Mouse (Mus musculus) midbrain, embryonic 13.5 days (tissue): ENCODE results near the gene Socs7. TPM values are rescaled to one million over a fixed set of nuclear protein-coding genes. Genes with fewer than 3 reads are reported as not detected.
A peak's percentile ranks its signal among the peaks of the same experiment; 100 is the strongest.
"Not testable (repeated sequence)": the region's sequence is repeated elsewhere in the genome, so short reads cannot be mapped to it uniquely, and the experiment has no call there.

ENCODE experiments used
- ATAC-seq: fragments of 200-750 bp; cut with Nextera tagmentation; 2 replicates; pipeline ENCODE4 v1.8.0; 2017; ENCODE audit warnings: mild to moderate bottlenecking, moderate TSS enrichment, moderate library complexity
- H3K27ac ChIP-seq: fragments of 300-500 bp; sonication (generic); 2 replicates; pipeline ENCODE4 v1.5.1; 2015; ENCODE audit warnings: inconsistent platforms, mild to moderate bottlenecking, moderate library complexity
- H3K27me3 ChIP-seq: fragments of 300-500 bp; sonication (generic); 2 replicates; pipeline ENCODE4 v1.6.1; 2015; ENCODE audit warnings: mild to moderate bottlenecking, inconsistent platforms
- H3K36me3 ChIP-seq: fragments of 300-500 bp; sonication (generic); 2 replicates; pipeline ENCODE4 v1.6.1; 2015; ENCODE audit warnings: mild to moderate bottlenecking, inconsistent platforms
- H3K4me1 ChIP-seq: fragments of 300-500 bp; sonication (generic); replicated peaks from 2 replicates; pipeline ENCODE4 v1.6.1; 2015; ENCODE audit warnings: inconsistent platforms
- H3K4me2 ChIP-seq: fragments of 300-500 bp; sonication (generic); replicated peaks from 2 replicates; pipeline ENCODE4 v1.6.1; 2015; ENCODE audit warnings: moderate library complexity, mild to moderate bottlenecking, inconsistent platforms
- H3K4me3 ChIP-seq: fragments of 300-500 bp; sonication (generic); replicated peaks from 2 replicates; pipeline ENCODE4 v1.5.1; 2015; ENCODE audit warnings: mild to moderate bottlenecking, inconsistent platforms
- H3K9ac ChIP-seq: fragments of 300-500 bp; sonication (generic); replicated peaks from 2 replicates; pipeline ENCODE4 v1.6.1; 2015; ENCODE audit warnings: mild to moderate bottlenecking, inconsistent platforms
- H3K9me3 ChIP-seq: fragments of 300-500 bp; sonication (generic); 2 replicates; pipeline ENCODE4 v1.6.1; 2016; ENCODE audit warnings: mild to moderate bottlenecking, inconsistent platforms
- WGBS: fragments of 180-500 bp; shearing (Covaris S2); methylation state at CpG from one replicate; pipeline ENCODE4 v1.1.7; 2015; 5-methylcytosine and 5-hydroxymethylcytosine counted together
- polyA plus RNA-seq: library from polyadenylated mRNA; unstranded; fragments of >200 nt; fragmentation: Nextera tagmentation; extraction: Ambion mirVana; gene quantifications from 2 replicates; pipeline ENCODE4 v1.2.1, GENCODE M21; 2015

Gene Socs7
- polyA plus RNA-seq, 1 experiment from 2014 or later: 9.4 TPM

DNA sequence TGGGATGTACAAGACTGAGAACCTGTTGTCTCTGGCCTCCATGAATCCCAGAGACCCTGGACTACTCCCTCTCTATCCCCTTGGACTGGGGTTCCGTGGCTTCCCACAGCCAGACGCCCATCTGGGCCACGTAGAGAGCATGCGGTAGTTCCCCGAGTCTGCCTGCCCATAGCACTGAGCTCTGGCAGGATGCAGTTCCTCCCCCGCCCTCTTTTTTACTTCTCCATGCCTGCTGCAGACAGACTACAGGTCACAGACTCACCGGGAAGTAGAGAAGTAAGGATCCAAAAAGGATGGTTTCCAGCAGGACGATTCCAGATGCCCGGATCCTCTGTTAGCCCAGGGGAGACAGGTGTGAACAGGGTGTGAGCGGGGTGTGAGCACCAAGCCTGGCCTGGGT lies 16.9 kb upstream of the Socs7 start:
- no peak overlapping the region for H3K9ac ChIP-seq
- H3K4me3 ChIP-seq: no peak overlapping the region
- H3K36me3 ChIP-seq: no peaks in the 10 kb centered on the region
- 79% methylated on average over 10 of the region's 10 CpGs for WGBS
- H3K4me1 ChIP-seq: peaks cover 10% of the 10 kb centered on the region
- H3K4me2 ChIP-seq: no peak overlapping the region
- no peak overlapping the region for H3K27ac ChIP-seq
- H3K9me3 ChIP-seq: no peaks in the 10 kb centered on the region
- H3K27me3 ChIP-seq: peaks cover 7% of the 10 kb centered on the region; the same call in 1 of the 2 replicates
- no peak for ATAC-seq

DNA sequence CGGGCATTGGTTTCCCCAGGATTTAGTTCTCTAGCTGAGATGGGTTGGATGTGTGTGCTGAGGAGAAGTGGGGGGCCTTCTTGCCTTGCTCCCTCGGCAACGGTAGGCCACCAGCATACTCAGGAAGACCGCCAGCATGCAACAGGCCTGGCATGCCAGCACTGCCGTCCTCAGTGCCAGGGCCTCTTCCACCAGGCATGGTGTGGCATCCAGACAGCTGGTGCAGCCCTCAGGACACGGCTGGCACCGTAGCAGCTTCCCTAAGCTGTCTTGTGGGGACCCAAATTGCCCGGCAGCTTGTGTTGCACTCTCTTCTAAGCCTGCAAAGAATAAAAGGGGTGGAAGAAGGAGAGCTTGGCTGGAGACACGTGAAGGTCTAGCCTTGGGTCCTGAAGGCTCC lies 16.0 kb upstream of the Socs7 start:
- H3K4me1 ChIP-seq: peaks cover 19% of the 10 kb centered on the region
- ATAC-seq: no peak
- H3K27ac ChIP-seq: no peak overlapping the region
- 84% methylated on average over 9 of the region's 9 CpGs for WGBS
- H3K9me3 ChIP-seq: no peaks in the 10 kb centered on the region
- peaks cover 7% of the 10 kb centered on the region; the same call in 1 of the 2 replicates for H3K27me3 ChIP-seq
- H3K36me3 ChIP-seq: no peaks in the 10 kb centered on the region
- H3K4me2 ChIP-seq: no peak overlapping the region
- H3K4me3 ChIP-seq: no peak overlapping the region
- H3K9ac ChIP-seq: no peak overlapping the region

DNA sequence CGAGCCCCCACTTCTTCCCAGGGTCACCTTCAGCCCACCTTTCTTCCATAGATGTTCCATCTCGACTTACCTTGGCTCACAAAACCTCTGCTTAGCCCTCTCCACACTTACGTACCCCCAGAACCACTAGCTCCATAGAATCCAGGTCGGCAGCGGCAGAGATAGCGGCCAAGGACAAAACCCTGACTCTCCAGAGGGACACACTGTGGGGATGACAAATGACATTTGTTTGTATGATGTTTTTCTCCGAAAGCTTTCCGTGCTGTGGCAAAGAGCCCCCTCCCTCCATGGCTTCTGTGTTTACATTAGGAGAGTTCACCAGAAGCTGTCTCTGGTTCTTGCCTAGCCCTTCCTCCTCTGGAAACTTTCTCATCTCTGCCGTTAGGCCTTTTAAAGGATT lies 15.1 kb upstream of the Socs7 start:
- Histone ChIP-seq H3K9me3 (no peaks in the 10 kb centered on the region), H3K4me2 (no peak overlapping the region), H3K4me3 (no peak overlapping the region), H3K36me3 (no peaks in the 10 kb centered on the region), H3K27me3 (peaks cover 6% of the 10 kb centered on the region; the same call in 1 of the 2 replicates), H3K27ac (no peak overlapping the region), H3K4me1 (peaks cover 26% of the 10 kb centered on the region), H3K9ac (no peak overlapping the region)
- no peak for ATAC-seq
- WGBS: 88% methylated on average over 9 of the region's 9 CpGs

DNA sequence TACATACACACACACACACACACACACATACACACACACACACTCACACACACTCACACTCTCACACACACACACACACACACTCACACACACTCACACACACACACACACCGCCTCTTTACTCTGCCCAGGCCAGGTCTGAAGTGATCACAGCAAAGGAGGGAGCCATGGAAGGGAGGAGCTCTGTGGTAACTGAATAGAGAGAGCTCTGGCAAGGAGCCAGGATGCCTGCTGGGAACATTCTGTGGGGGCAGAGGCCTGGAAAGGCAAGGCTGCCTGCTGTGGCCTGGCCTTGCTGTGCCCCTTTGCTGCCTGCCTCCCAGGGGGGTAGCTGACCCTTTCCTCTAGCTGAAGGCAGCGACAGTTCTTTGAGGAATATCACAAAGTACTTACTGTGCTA lies 12.3 kb upstream of the Socs7 start:
- Histone ChIP-seq H3K27me3 (no peaks in the 10 kb centered on the region), H3K36me3 (no peaks in the 10 kb centered on the region), H3K4me3 (no peak overlapping the region), H3K4me2 (peak overlapping the region; percentile 5; the same call in 1 of the 2 replicates), H3K9ac (peak overlapping the region; percentile 20; the same call in 1 of the 2 replicates), H3K27ac (peak overlapping the region; percentile 57), H3K4me1 (peaks cover 30% of the 10 kb centered on the region), H3K9me3 (no peaks in the 10 kb centered on the region)
- ATAC-seq: peak; percentile 83
- 7% methylated on average over 2 of the region's 2 CpGs for WGBS

DNA sequence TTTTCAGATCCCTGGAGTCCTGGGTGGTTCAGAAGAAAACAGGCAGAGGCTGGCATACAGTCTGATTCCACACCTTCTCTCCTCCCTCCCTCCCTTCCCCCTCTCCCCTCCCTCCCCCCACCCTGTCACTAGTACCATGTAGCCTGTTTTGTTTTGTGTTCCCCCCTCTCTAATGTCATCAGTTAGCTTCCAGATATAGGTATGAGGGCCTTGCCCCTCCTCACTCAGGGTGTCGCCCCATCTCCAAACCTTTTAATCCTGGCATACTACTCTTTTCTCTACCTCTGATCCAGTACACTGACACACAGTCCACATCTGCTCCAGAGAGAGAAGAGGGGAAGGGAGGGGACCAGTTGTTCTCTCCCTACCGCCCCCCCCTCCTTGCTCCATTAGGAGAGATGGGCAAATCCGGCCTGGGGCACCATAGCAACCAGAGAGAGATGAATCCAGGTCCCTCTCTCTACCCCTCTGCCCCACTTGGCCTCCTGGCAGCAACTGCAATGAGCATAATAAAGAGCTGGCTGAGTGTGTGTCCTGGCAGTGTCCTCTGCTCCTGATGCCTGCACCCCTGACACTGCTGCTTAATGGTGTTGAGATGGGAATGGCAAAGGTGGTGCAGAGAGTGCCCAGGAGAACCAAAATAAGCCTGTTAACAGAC lies 10.2 kb upstream of the Socs7 start, which contains the start of gene Gpr179:
Gene Gpr179, minus strand, starts transcription at position 51 of the 658 bp plus-strand sequence.
- H3K9ac ChIP-seq: 0 out of 2 replicates have a peak within 1 kb of the TSS, but pooled peaks have one; percentile 41
- 0 out of 2 replicates have a peak, but pooled peaks have one; percentile 17 for ATAC-seq
- WGBS: 55% methylated on average over 3 of the region's 3 CpGs

DNA sequence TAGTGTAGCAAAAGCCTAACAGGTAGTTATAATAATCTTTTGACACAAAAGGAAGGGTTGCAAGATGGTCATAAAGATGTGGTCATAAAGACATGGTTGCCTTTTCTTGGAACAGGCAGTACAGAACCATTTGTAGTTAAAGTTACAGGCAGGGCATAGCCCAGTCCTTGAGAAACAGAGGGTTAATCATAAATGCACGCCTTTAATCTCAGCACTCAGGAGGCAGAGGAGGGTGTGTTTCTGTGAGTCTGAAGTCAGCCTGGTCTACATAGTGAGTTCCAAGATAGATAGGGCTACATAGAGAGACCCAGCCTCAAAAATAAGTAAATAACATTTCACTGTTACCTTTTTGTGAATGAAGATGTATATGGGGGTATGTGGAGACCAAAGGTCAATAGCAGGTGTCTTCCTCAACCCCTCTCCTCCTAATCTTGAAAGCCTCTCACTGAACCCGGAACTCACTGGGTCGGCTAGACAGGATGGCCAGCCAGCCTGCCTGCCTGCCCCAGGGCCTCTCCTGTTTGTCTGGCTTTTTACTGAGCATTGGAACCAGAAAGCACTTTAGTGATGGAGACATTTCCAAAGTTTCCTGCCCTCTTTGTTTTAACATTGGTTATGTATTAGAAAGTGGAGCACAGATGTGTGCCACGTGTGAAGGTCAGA lies 9.3 kb upstream of the Socs7 start:
- H3K9ac ChIP-seq: no peak overlapping the region
- no peak overlapping the region for H3K4me3 ChIP-seq
- H3K36me3 ChIP-seq: no peaks in the 10 kb centered on the region
- H3K4me2 ChIP-seq: no peak overlapping the region
- ATAC-seq: no peak
- H3K4me1 ChIP-seq: peaks cover 30% of the 10 kb centered on the region
- no peaks in the 10 kb centered on the region for H3K9me3 ChIP-seq
- no peak overlapping the region for H3K27ac ChIP-seq
- WGBS: 80% methylated on average over 4 of the region's 4 CpGs
- no peaks in the 10 kb centered on the region for H3K27me3 ChIP-seq

More for the DNA sequence above, 10.2 kb upstream of the Socs7 start, which contains the start of gene Gpr179:
- Histone ChIP-seq H3K4me2 (no peak within 1 kb of the TSS), H3K4me3 (no peak within 1 kb of the TSS), H3K9me3 (no peaks in the 10 kb centered on the region), H3K27ac (no peak within 1 kb of the TSS), H3K36me3 (no peaks in the 10 kb centered on the region), H3K4me1 (peaks cover 30% of the 10 kb centered on the region), H3K27me3 (no peaks in the 10 kb centered on the region)

DNA sequence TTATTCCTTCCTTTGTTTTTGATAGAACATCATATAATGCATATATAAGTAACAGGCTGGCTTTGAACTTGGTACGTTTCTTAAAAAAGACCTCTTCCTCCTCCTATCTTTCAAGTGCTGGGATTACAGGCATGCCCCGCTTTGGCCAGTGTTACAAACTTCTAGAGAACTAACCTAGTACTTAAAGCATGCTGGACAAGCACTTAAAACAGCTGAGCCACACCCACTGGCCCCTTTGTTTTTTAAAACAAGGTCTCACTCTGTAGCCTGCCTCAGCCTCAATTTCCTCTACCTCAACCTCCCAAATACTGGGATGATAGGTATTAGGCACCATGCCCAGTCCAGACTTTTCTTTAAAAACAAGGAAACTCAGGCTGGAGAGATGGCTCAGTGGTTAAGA lies 7.7 kb upstream of the Socs7 start:
- Histone ChIP-seq H3K4me3 (no peak overlapping the region), H3K9ac (no peak overlapping the region), H3K27ac (no peak overlapping the region), H3K4me1 (peaks cover 27% of the 10 kb centered on the region), H3K9me3 (no peaks in the 10 kb centered on the region), H3K36me3 (no peaks in the 10 kb centered on the region), H3K4me2 (no peak overlapping the region), H3K27me3 (no peaks in the 10 kb centered on the region)
- ATAC-seq: no peak
- WGBS: 85% methylated on average over 2 of the region's 2 CpGs

DNA sequence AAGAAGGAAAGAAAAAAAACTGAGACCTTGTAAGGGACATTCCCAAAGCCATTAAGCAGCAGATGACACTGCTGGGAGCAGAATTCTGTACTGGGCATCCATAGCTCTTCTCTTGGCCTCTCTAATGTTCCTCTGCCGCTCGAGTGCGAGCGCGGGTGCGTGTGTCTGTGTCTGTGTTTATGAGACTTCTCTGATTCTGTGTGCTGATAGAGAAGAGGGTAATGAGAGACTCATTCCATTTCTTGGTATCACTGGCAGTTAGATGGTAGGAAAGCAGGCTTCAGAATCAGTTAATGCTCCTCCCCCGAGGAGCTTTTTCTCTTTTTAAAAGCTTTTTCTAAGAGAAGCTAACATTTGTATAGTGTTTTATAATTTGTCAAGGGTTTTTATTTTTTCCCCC lies 7.1 kb upstream of the Socs7 start:
- WGBS: 90% methylated on average over 7 of the region's 7 CpGs
- H3K36me3 ChIP-seq: no peaks in the 10 kb centered on the region
- H3K4me3 ChIP-seq: no peak overlapping the region
- no peak overlapping the region for H3K9ac ChIP-seq
- H3K27ac ChIP-seq: no peak overlapping the region
- ATAC-seq: no peak
- no peaks in the 10 kb centered on the region for H3K9me3 ChIP-seq
- H3K27me3 ChIP-seq: no peaks in the 10 kb centered on the region
- H3K4me1 ChIP-seq: peaks cover 22% of the 10 kb centered on the region
- no peak overlapping the region for H3K4me2 ChIP-seq

DNA sequence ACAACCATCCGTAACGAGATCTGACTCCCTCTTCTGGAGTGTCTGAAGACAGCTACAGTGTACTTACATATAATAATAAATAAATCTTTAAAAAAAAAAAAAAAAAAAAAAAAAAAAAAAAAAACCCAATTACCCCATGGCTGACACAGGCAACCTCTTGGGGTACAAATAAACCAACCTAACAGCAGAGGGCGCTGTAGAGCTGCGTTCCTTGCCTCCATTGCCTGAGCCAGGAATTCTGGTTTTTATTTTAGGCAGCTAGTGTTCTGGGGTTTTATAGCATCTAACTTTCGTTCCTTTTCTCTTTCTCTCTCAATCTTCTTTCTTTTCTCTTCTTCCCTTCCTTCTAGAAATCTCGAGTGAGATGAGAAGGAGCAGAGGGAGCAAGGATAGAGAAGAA lies 4.7 kb upstream of the Socs7 start:
- H3K9me3 ChIP-seq, H3K4me3 ChIP-seq: not testable (repeated sequence)

DNA sequence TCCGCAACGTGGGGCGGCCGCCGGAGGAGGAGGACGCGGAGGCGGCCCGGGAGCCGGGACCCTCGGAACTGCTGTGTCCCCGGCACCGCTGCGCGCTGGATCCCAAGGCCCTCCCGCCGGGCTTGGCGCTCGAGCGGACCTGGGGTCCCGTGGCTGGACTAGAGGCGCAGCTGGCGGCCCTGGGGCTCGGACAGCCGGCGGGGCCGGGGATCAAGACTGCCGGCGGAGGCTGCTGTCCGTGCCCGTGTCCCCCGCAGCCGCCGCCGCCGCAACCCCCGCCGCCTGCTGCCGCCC lies 245 bp downstream of the Socs7 start:
- under 1% methylated on average over 27 of the region's 39 CpGs for WGBS

More for the DNA sequence above, 4.7 kb upstream of the Socs7 start:
- H3K27me3 ChIP-seq, H3K4me1 ChIP-seq, H3K36me3 ChIP-seq, H3K4me2 ChIP-seq, H3K9ac ChIP-seq, ATAC-seq, H3K27ac ChIP-seq: not testable (repeated sequence)
- WGBS: 19% methylated on average over 5 of the region's 6 CpGs

DNA sequence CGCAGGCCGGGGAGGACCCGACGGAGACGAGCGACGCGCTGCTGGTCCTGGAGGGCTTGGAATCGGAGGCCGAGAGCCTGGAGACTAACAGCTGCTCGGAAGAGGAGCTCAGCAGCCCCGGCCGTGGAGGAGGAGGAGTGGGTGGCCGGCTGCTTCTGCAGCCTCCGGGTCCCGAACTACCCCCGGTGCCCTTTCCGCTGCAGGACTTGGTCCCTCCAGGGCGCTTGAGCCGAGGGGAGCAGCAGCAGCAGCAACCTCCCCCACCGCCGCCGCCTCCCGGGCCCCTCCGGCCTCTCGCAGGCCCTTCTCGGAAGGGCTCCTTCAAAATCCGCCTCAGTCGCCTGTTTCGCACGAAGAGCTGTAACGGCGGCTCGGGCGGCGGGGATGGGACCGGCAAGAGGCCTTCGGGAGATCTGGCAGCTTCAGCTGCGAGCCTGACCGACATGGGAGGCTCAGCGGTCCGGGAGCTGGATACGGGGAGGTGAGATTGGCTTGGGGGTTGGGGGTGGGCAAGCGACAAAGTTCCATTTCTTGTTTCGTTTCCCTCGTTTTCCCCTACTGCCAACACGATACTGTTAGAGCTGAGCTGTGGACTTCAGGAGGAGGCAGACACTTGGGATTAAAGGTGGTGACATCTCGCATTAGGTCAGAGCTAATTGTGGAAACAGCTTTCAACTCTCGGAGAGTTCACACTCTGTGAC lies 742 bp downstream of the Socs7 start:
- Histone ChIP-seq H3K4me3 (peak overlapping the region; percentile 99), H3K9me3 (no peaks in the 10 kb centered on the region), H3K4me1 (peaks cover 34% of the 10 kb centered on the region), H3K27me3 (no peaks in the 10 kb centered on the region), H3K27ac (peak overlapping the region; percentile 87), H3K36me3 (no peaks in the 10 kb centered on the region), H3K4me2 (peak overlapping the region; percentile 95), H3K9ac (peak overlapping the region; percentile 99)
- WGBS: under 1% methylated on average over 48 of the region's 49 CpGs
- ATAC-seq: peak; percentile 12

More for the DNA sequence above, 245 bp downstream of the Socs7 start:
- ATAC-seq: no peak; the same call in 1 of the 2 replicates
- H3K4me1 ChIP-seq: peaks cover 34% of the 10 kb centered on the region
- no peaks in the 10 kb centered on the region for H3K27me3 ChIP-seq
- peak overlapping the region; percentile 99 for H3K9ac ChIP-seq
- H3K27ac ChIP-seq: peak overlapping the region; percentile 87
- H3K9me3 ChIP-seq: no peaks in the 10 kb centered on the region
- peak overlapping the region; percentile 95 for H3K4me2 ChIP-seq
- H3K4me3 ChIP-seq: peak overlapping the region; percentile 99
- H3K36me3 ChIP-seq: no peaks in the 10 kb centered on the region

DNA sequence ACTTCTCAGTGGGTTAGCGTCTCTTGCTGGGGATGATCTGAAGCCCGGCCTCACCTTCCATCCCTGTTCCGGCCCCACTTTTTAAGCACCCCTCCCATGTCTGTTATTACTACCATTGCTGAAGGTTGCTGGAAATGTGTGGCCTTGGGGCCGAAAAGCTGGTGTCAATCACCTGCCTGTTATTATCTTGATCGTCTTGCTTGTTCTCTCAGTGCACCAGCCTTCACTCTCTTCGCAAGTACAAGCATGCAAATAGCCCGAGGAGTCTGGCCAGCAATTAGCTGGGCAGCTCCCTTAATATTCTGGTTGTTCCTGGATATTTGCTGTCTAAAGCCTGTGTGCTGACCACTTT lies 1.3 kb downstream of the Socs7 start:
- Histone ChIP-seq H3K4me1 (peaks cover 34% of the 10 kb centered on the region), H3K27ac (no peak overlapping the region), H3K4me2 (peak overlapping the region; percentile 95), H3K9me3 (no peaks in the 10 kb centered on the region), H3K4me3 (peak overlapping the region; percentile 99), H3K27me3 (no peaks in the 10 kb centered on the region), H3K9ac (peak overlapping the region; percentile 99), H3K36me3 (no peaks in the 10 kb centered on the region)
- WGBS: 0% methylated on average over 7 of the region's 7 CpGs
- no peak for ATAC-seq
